Mouse (Mus musculus): ENCODE results near the gene Tns4. TPM values are rescaled to one million over a fixed set of nuclear protein-coding genes. Genes with fewer than 3 reads are reported as not detected.

Tns4 gene
- polyA plus RNA-seq (2015; fragmentation: Nextera tagmentation; extraction: Ambion mirVana), result 1.4 and 1.7 TPM in 2 replicates

GRCm38 (mm10) chr11:99089077-99089601, at the start of gene Tns4:
Gene Tns4, minus strand, starts transcription at chr11:99089306.
- no peak for DNase-seq (ENCODE audit: low spot score)

DNA sequence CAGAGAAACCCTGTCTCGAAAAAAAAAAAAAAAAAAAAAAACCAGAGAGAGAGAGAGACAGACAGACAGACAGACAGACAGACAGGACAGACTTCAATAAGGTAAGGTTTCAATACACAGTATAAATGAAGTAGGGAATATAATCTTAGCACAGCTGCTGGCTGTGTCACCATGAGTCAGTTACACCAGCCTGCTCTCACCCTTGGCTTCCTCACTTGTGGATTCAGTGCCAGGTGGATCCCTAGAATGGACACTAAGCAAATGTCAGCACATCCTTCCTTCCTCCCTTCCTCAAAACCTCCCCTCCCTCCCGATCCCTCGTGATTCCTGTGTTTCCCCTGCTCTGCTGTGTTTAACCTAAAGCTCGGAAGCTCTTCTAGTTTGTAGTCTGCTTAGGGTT, 48.3 kb upstream of the Tns4 start:
- DNase-seq (ENCODE audit: low spot score), result no peak

DNA sequence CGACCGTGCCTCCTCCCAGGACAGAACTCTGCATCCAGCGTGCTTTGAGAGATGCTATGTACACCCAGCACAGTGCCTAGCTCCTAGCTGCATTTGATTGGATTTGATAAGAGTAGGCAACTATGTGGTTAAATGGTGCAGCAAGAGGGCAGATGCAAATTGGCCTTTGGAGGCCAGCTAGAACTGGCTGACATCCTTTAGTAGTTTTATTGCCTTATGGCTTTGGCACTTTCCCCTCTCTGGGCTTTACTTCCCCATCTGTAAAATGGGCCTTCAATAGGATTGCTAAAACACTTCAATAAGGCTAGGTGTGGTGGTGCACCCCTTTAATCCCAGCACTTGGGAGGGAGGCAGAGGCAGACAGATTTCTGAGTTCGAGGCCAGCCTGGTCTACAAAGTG, 47.9 kb upstream of the Tns4 start:
- DNase-seq (ENCODE audit: low spot score), result no peak

DNA sequence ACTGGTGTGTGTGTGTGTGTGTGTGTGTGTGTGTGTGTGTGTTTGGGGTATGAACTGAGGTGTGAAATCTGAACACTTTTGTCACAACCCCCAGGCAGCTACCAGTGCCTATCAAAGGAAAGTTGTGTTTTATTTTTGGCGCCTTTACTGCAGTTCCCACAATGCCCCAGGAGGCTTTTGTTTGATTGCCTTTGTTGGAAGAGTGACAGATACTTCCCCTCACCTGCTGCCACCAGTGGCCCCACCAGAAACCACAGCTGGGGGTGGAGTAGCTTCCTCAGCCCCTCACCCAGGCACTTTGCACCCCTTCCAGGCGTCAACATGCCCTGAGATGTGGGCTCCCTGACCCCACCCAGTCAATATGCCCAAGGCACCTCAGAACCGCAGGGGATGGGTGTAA, 47.3 kb upstream of the Tns4 start:
- peak; percentile 93 for DNase-seq (ENCODE audit: low spot score)

GRCm38 (mm10) chr11:99135047-99135440, 45.9 kb upstream of the Tns4 start:
- DNase-seq (ENCODE audit: low spot score), result no peak

DNA sequence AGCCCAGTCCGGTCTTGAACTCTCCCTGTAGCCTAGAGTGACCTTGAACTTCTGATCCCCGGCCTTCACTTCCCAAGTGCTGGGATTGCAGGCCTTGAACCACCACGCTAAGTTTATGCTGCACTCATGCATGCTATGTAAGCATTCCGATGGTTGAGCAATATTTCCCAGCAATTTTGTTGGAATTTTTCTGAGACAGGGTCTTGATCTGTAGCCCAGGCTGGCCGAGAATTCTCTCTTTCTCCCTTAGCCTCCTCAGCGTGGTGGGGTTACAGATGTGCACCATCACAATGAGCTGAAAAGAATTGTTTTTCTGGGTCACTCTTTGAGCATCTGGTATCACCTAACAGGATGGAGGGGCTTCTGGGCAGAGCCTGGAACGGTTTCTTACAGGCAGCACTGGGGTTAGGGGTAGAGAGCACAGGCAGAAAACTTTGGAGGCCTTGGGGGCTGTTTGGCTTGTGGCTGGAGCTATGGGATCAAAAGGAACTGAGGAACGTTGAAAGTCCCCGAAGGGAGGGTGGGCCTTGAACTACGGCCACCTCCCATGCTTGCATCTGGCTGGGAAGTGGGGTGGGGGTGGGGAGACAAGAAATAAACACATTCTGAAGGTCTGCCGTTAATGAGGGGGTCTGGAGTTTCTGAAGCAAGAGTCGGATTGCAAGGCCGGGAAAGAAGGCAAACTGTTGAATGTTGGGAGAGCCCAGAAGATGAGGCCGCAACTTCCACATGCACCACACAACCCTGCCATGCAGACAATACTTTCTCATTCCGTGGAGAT, 45.4 kb upstream of the Tns4 start:
- DNase-seq (ENCODE audit: low spot score), result peak; percentile 62

DNA sequence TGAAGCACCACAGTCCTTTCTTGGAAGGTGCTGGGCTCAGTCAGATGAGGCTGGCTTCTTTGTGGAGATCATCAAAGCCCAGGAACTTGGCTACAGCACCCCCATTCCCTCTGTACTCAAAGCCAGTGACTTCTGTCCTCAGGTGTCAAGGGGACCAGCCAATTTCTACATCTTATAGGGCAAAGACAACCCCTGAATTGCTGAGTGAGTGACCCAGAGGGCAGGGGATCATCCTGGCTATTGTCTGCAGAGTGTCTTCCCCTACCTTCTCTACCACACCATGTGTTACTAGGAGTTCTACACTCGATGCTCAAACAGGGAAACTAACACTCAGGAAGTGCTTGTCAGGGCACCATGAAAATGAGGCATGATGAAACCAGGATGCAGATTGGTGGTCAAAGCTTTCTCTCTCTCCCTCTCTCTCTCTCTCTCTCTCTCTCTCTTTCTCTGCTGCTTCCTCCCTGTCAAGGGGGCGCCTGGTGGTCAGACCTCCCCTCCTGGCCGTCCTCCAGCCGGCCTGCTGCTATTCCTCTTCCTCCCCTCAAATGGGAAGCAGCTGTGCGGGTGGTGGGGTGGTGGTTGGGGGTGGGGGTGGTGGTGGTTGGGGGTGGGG, 44.3 kb upstream of the Tns4 start:
- DNase-seq (ENCODE audit: low spot score), result no peak

DNA sequence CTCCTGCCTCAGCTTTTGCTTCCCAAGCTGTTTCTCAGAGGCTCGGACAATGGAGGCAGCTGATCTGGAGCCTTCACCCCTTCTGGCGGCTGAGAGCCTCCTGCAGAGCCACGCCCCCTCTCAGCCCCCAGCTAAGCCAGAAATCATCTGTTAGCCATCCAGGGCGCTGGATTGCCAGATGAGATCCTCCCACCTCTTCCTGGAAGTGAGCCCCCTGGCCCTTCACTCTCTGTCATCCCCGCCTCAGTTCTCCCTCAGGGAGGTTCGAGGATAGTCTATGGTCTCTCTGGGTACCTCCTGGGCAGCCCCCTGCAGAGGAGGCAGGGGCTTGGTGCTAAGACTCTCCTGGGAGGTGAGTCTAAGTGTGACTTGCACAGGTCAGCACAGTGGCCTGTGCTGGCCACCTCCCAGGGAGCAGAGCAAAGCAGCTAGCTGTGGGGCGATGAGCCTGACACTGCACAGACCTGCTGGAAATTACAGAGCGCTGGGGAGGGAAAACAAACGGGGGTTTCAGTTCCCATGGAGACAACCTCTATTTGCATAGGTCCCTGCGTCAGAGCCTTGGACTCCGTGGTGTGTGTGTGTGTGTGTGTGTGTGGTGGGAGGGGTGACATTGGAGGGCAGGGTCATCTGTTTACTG, 43.1 kb upstream of the Tns4 start:
- DNase-seq (ENCODE audit: low spot score), result no peak

DNA sequence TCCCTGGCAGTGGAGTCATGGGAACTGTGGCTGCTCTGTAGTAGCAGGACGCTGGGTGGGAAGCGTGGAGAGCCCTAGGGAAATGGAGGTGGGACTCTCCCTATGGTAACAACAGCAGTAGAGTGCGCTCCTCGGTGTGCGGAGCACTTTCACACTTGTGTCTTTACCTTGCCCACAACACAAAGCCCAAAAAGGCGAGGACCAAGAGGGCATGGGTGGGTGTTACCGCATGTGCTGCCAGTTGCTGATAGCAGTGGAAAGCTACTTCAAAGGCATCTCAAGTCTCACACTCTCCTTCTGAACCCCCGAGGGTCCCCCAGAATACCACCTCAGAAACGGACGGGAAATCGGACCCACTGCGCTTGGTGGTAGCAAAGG, 42.3 kb upstream of the Tns4 start:
- no peak for DNase-seq (ENCODE audit: low spot score)

GRCm38 (mm10) chr11:99130736-99131462, 41.8 kb upstream of the Tns4 start:
- no peak for DNase-seq (ENCODE audit: low spot score)

DNA sequence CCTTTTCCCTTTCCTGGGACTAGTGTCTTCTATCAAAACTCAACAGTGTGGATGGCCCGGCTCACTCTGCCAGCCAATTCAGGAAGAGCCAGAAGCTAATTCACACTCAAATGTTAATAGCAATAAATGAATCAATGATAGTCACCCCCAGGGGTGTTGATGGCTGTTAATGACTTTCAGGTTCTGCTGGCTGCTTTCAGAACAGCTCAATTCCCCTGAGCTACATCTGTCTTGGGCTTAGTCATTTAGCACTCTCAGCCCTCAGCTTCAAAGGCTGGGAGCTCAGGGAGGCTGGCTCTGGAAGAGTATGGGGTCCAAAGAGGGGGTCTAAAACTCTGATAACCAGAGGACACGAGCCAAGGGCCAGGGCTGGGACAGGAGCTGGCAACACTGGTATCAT, 40.2 kb upstream of the Tns4 start:
- no peak for DNase-seq (ENCODE audit: low spot score)

- no peak for DNase-seq (ENCODE audit: low spot score)
These were observed 38.9 kb upstream of the Tns4 start for GRCm38 (mm10) chr11:99127785-99128682.

DNA sequence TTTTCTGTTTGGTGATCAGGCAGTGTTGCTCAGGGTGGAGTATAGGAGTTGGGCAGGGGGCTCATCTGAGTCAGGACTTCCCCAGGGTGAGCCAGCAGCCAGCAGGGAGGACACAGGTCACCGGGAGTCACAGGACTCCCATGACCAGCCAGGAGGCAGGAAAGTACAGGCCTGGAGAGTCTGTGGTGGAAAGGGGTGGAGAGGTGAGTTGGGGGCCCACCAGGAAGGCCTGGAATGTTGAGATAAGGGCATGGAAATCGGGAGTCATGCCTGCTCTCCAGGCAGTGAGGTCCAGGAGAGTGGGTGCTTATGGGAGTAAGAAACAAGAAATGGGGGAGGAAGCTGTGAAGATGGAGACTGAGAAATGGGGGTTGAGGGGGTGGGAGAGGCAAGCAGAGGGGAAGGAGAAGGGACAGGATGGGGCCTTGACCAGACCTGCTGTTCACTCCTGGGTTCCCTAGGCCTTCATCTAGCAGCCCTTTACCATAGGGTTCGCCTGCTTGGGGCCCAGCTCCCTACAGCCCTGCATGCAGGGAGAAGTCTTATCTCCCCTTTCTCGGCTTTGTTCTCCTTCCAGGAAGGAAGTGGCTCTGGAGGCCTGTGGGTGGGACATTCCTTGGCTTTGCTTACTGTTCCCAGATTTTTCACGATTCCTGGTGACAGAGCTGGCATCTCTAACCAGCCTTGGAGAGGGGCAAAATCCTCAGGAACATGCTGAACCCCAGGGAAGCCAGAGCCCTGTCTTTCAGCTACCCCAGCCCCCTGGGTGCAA, 37.6 kb upstream of the Tns4 start:
- no peak for DNase-seq (ENCODE audit: low spot score)

GRCm38 (mm10) chr11:99124635-99125029, 35.5 kb upstream of the Tns4 start:
- DNase-seq (ENCODE audit: low spot score), result no peak

- DNase-seq (ENCODE audit: low spot score), result peak; percentile 79
These were observed 35.0 kb upstream of the Tns4 start for GRCm38 (mm10) chr11:99123977-99124634.

DNA sequence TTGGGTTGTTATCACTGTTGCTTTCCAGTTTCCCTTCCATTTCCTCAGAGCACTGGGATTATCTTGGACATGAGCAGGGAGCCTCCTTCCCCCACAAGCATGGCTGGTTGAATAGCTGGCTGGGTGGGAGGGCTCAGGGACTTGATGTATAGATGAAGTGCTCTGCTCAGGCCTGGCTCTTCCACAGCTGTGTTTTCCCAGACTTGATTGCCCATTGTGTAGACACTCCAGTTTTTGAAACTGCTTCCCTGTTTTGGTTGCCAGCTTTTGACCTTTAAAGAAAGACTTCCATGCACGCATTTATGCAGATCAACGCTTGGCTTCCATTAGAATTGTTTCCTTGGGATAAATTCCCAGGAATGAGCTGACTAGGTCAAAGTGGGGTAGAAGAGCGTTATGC, 33.6 kb upstream of the Tns4 start:
- DNase-seq (ENCODE audit: low spot score), result no peak

GRCm38 (mm10) chr11:99121218-99121631, 32.1 kb upstream of the Tns4 start:
- no peak for DNase-seq (ENCODE audit: low spot score)

DNA sequence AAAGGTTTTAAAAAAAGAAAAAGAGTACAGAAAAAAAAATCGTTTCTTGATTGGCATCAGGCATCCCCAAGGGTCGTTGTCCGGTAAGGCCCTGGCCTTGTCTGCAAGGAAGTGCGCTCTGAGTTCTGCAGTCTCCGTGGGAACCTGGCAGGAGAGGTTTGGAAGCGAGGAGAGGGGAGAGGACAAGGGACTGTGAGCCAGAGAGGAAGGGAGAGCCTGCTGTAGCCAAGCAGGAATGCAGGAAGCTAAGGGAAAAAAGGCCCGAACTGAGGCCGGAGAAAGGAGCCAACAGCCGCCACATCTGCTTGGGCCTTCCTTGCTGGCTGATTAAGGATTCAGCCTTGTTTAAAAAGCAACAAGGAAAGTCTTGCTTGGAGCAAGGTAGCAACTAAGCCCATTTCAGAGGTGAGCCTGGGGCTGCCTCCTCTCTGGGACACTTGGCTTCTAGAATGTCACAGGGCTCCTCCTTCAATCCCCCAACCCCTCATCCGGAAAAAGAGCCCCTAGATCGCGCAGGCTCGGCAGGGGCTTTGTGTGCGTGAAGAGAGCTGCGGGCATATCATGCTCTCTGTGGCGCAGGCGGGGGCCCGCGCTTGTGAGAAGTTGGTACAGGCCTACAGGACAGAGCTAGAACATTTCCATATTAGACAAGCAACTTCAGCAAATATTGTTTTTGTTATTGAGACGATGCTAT, 31.6 kb upstream of the Tns4 start:
- DNase-seq (ENCODE audit: low spot score), result no peak

DNA sequence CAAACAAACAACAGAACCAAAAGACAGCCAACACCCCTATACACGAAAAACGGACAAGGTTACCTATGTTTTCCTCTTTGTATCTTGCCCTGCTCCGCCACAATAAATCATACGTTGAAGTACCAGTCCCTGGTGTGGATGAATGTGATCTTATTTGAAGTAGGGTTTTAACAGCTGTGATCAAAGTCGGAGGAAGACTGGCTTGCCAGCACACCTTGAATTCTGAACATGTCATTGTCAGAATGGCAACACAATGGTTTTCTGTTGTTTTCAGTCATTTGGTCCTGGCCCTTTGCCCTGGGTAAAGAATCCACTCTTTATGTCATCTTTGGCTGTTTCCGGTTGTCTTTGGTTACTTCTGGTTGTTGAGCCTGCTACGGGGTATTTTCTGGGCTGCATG, 29.9 kb upstream of the Tns4 start:
- no peak for DNase-seq (ENCODE audit: low spot score)
